Mouse (Mus musculus) ES-E14 (cell line): ENCODE results near the gene Rhd. TPM values are rescaled to one million over a fixed set of nuclear protein-coding genes. Genes with fewer than 3 reads are reported as not detected.

Experiments
- DNase-seq: peaks from one replicate; pipeline ENCODE4 v3.0.0-alpha.2; 2013; ENCODE audit warnings: low read depth, low spot score
- H3K27ac ChIP-seq: 2 replicates; pipeline ENCODE4 v1.5.1; 2012; ENCODE audit warnings: low read depth, mild to moderate bottlenecking, low read length, moderate library complexity, mixed read lengths; ENCODE audit not compliant: poor library complexity, insufficient read depth, severe bottlenecking
- H3K36me3 ChIP-seq: 2 replicates; pipeline ENCODE4 v1.6.1; 2012; ENCODE audit warnings: mild to moderate bottlenecking, low read length, moderate library complexity, mixed read lengths; ENCODE audit not compliant: control insufficient read depth, poor library complexity, insufficient read depth, severe bottlenecking
- H3K4me1 ChIP-seq, 2 experiments: fragments of 150-350 bp in 1 of 2; sonication (generic) in 1 of 2; 2 replicates each; pipeline ENCODE4 v1.6.1; 2012; ENCODE audit warnings: low read length in 2 of 2, mild to moderate bottlenecking in 1 of 2, mixed read lengths in 1 of 2; ENCODE audit not compliant: control insufficient read depth in 2 of 2, insufficient read depth in 2 of 2, poor library complexity in 1 of 2
- H3K4me3 ChIP-seq, 2 experiments: fragments of 150-350 bp in 1 of 2; sonication (generic) in 1 of 2; 2 replicates each; pipeline ENCODE4 v1.5.1; 2012; ENCODE audit warnings: low read length in 2 of 2, low read depth in 1 of 2, mild to moderate bottlenecking in 1 of 2, mixed read lengths in 1 of 2; ENCODE audit not compliant: insufficient read depth in 1 of 2, poor library complexity in 1 of 2, severe bottlenecking in 1 of 2
- H3K9ac ChIP-seq: 2 replicates; pipeline ENCODE4 v1.6.1; 2012; ENCODE audit warnings: low read depth, mild to moderate bottlenecking, low read length, mixed read lengths; ENCODE audit not compliant: poor library complexity, insufficient read depth, severe bottlenecking
- H3K9me3 ChIP-seq: fragments of 150-350 bp; sonication (generic); 2 replicates; pipeline ENCODE4 v1.6.1; 2012; ENCODE audit warnings: low read depth, mild to moderate bottlenecking, low read length; ENCODE audit not compliant: control insufficient read depth, insufficient read depth
- CHD2 ChIP-seq: IDR thresholded peaks from 2 replicates; pipeline ENCODE4 v1.6.1; 2014; ENCODE audit warnings: mild to moderate bottlenecking, low read depth, low read length, inconsistent platforms
- HCFC1 ChIP-seq: IDR thresholded peaks from 2 replicates; pipeline ENCODE4 v1.6.1; 2012; ENCODE audit warnings: low read length, inconsistent platforms, borderline replicate concordance; ENCODE audit not compliant: insufficient read depth
- MAFK ChIP-seq: IDR thresholded peaks from 2 replicates; pipeline ENCODE4 v1.6.1; 2014; ENCODE audit warnings: mild to moderate bottlenecking, low read depth, low read length, inconsistent platforms; ENCODE audit not compliant: insufficient read depth
- ZC3H11A ChIP-seq: IDR thresholded peaks from 2 replicates; pipeline ENCODE4 v1.6.1; 2012; ENCODE audit warnings: low read depth, mild to moderate bottlenecking, inconsistent platforms, low read length, borderline replicate concordance
- ZNF384 ChIP-seq: IDR thresholded peaks from 2 replicates; pipeline ENCODE4 v1.6.1; 2012; ENCODE audit warnings: low read depth, low read length, inconsistent platforms
- in situ Hi-C, 2 experiments: fragments of 600-800 bp; cut with MboI; formaldehyde crosslinking; loops; one replicate each; pipeline ENCODE4 v1.15.1; 2025; ENCODE audit warnings: low sequenced_read_pairs in 2 of 2, inconsistent platforms in 1 of 2; ENCODE audit not compliant: unreplicated experiment in 2 of 2
- total RNA-seq: library from RNA; depleted of rRNA; stranded (reverse); fragments of 300-350 nt; gene quantifications from 2 replicates; pipeline ENCODE4 v1.2.3, GENCODE M21; 2012

The Rhd gene
- total RNA-seq, 1 experiment = 12.4 TPM

- no peaks in the 10 kb centered on the region for H3K9me3 ChIP-seq
- no peak overlapping the region; the same call in 1 of the 2 replicates for H3K27ac ChIP-seq
- peaks cover 2% of the 10 kb centered on the region; the same call in 1 of the 2 replicates for H3K36me3 ChIP-seq
- no peak overlapping the region for H3K4me3 ChIP-seq
- TF ChIP-seq HCFC1 (no peak), MAFK (no peak), CHD2 (no peak), ZNF384 (no peak), ZC3H11A (no peak)
- no peak overlapping the region for H3K9ac ChIP-seq
- peaks cover 2 to 6% of the 10 kb centered on the region in 2 experiments; a peak in 2 of 4 replicates for H3K4me1 ChIP-seq
- in situ Hi-C loops = no loop called here
- no peak for DNase-seq
Observed at GRCm38 (mm10) chr4:134840231-134840630, 24.1 kb upstream of the Rhd start.

GRCm38 (mm10) chr4:134843566-134843965, 20.8 kb upstream of the Rhd start:
- Histone ChIP-seq H3K36me3 (0 out of 2 replicates have a peak, but pooled peaks cover 1% of the 10 kb centered on the region), H3K9ac (no peak overlapping the region), H3K4me3 (no peak overlapping the region), H3K27ac (no peak overlapping the region), H3K4me1 (peaks cover 4 to 12% of the 10 kb centered on the region in 2 experiments; a peak in 2 of 4 replicates), H3K9me3 (no peaks in the 10 kb centered on the region)
- DNase-seq = no peak
- in situ Hi-C loops = no loop called here
- TF ChIP-seq MAFK (no peak), ZNF384 (no peak), ZC3H11A (no peak), CHD2 (no peak), HCFC1 (no peak)

- Histone ChIP-seq H3K36me3 (peaks cover 3% of the 10 kb centered on the region; the same call in 1 of the 2 replicates), H3K9me3 (no peaks in the 10 kb centered on the region), H3K4me1 (peaks cover 4 to 9% of the 10 kb centered on the region in 2 experiments; a peak in 2 of 4 replicates), H3K27ac (no peak overlapping the region), H3K9ac (no peak overlapping the region), H3K4me3 (no peak overlapping the region)
- DNase-seq = no peak
- no peak for TF ChIP-seq HCFC1
- no peak for TF ChIP-seq ZC3H11A
- TF ChIP-seq MAFK = no peak
- TF ChIP-seq ZNF384 = no peak
- in situ Hi-C loops = no loop called here
Observed at GRCm38 (mm10) chr4:134847587-134847986, 16.7 kb upstream of the Rhd start.

GRCm38 (mm10) chr4:134850551-134850950, 13.8 kb upstream of the Rhd start:
- TF ChIP-seq CHD2 (no peak), ZNF384 (no peak), HCFC1 (no peak), ZC3H11A (no peak), MAFK (no peak)
- Histone ChIP-seq H3K9me3 (no peaks in the 10 kb centered on the region), H3K36me3 (peaks cover 3% of the 10 kb centered on the region; the same call in 1 of the 2 replicates), H3K9ac (no peak overlapping the region), H3K4me3 (no peak overlapping the region), H3K27ac (no peak overlapping the region), H3K4me1 (peaks cover 7 to 15% of the 10 kb centered on the region in 2 experiments; a peak in 3 of 4 replicates)
- no peak for DNase-seq
- in situ Hi-C loops = no loop called here

GRCm38 (mm10) chr4:134851236-134851635, 13.1 kb upstream of the Rhd start:
- H3K9ac ChIP-seq = no peak overlapping the region
- no peak overlapping the region for H3K27ac ChIP-seq
- H3K36me3 ChIP-seq = peaks cover 3% of the 10 kb centered on the region; the same call in 1 of the 2 replicates
- H3K9me3 ChIP-seq = no peaks in the 10 kb centered on the region
- no peak overlapping the region; a peak in 1 of 4 replicates for H3K4me3 ChIP-seq
- H3K4me1 ChIP-seq = peaks cover 9 to 20% of the 10 kb centered on the region in 2 experiments
- in situ Hi-C loops = no loop called here
- no peak for DNase-seq
- TF ChIP-seq MAFK (no peak), CHD2 (no peak), HCFC1 (no peak)
